Mouse (Mus musculus) right cerebral cortex, adult 2 months (tissue): Measurements from ENCODE around the gene Itpr1.

ENCODE experiments used
- DNase-seq, 2 experiments: peaks; one replicate each; pipeline ENCODE4 v3.0.0; 2021 to 2022; ENCODE audit warnings: low spot score in 2 of 2

Gene Itpr1

DNA sequence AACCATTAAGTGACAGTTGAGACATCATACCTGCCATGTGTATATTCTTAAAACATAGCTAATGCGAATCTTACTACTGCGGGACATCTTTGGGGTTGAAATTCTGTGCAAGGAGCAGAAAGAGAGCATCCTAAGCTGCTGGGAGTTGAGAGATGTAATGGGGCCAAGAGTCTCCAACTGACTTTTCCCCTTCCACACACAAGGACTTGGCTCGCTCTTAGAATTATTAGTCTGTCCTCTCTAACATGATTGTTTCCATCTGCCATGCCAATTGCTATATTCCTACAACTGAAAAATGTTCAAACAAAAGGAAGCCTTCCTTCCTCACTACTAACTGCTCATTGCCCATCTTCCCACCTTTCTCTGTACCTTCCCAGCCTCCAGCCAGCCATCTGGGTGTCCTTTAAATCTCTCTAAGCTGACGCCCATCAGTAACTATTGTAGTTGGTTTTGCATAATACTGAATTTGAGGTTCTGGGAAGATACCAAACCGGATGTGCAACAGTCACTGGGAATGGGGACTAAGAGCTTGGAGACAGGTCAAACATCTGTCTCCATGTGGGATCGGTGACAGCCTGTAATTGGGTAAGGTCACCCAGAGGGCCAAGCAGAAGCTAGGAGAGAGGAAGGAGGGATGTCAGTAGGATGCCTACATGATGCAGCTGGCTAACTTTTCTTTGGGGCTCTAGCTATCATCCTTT, 177.9 kb downstream of the Itpr1 start:
- no peak for DNase-seq

- DNase-seq: no peak
These were observed 180.2 kb downstream of the Itpr1 start for GRCm38 (mm10) chr6:108393131-108393530.

- DNase-seq: no peak
These were observed 185.1 kb downstream of the Itpr1 start for GRCm38 (mm10) chr6:108397956-108398355.

DNA sequence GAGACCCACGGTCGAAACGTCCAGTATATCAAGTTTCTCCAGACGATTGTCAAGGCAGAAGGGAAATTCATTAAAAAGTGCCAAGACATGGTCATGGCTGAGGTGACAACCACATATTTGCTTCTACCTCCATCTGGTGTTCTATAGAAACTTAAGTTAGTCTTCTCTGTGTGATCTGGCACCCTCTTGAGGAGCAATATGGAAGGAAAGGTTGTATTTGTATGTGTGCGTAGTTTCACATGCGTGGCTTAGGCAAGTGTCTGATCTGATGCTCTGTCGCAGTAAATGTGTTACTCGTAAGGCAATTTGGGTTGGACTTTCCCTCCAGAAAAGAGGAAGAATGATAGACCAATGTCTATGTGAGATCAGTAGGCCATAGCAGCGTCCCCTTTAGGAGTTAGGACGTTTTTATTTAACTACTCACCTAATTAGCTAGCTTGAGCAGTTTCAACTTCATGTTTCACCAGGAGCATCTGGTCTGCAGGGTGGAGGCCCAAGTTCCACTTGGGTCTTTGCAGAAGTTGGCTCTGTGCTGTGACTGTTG, 188.6 kb downstream of the Itpr1 start:
- DNase-seq: no peak

- DNase-seq: no peak
These were observed 191.8 kb downstream of the Itpr1 start for GRCm38 (mm10) chr6:108404736-108405135.

DNA sequence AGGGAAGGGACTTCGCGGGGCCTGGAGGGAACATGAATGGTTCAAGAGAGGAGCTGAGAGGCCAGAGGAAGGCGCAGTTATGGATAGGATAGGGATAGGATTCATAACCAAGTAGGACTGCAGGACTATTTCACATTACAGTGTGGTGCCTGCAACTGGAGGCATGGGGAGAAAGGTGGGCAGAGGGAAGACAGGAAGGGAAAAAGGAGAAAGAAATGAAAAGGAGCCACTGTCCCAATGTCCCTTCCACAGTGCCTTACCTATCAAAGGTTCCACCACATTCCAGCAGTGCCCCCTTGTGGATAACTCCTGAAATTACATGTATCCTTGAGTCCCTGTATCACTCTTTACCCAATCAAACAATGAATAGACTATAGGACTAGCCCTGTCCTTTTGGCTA, 195.2 kb downstream of the Itpr1 start:
- peak; percentile 33 to 63 for DNase-seq

DNA sequence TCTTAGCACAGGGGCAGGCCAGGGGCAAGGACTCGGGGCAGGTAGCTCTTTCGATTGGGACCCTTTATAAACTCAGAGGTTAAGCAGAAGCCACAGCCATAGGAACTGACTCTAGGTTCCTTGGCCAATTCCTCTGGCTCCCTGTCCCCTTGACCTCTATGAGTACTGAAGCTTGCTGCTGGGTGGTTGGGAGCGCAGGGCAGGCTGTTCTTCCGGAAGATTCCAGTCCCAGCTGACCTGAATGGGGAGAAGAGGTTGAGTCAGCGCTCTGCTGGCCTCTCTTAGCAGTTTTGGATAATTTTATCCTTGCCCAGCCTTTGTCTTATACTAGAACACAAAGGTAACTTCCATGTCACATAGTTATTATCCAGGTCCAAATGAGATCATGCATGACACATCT, 195.8 kb downstream of the Itpr1 start:
- no peak for DNase-seq

GRCm38 (mm10) chr6:108410771-108411170, 197.9 kb downstream of the Itpr1 start:
- no peak for DNase-seq

DNA sequence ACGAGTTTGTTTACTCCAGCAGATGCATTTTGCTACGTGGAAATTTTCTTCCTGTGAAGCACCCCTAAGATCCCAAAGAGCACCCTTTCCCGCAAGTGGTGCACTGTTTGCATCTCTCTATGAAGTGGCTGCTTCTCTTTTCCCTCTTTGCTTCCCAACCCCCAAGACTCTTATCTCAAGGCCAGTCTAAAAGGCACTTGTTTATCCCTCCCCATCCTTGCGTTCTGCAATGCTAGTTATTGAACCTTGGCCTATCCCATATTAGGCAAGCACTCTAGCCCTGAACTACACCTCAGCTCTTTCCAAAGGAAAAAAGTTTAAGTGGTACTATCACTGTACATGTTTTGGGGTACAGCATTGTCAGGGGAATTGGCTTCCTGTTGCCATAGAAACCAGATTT, 198.3 kb downstream of the Itpr1 start:
- DNase-seq: no peak

GRCm38 (mm10) chr6:108413006-108413405, 200.1 kb downstream of the Itpr1 start:
- DNase-seq: no peak

- DNase-seq: no peak
These were observed 200.7 kb downstream of the Itpr1 start for GRCm38 (mm10) chr6:108413593-108413992.

DNA sequence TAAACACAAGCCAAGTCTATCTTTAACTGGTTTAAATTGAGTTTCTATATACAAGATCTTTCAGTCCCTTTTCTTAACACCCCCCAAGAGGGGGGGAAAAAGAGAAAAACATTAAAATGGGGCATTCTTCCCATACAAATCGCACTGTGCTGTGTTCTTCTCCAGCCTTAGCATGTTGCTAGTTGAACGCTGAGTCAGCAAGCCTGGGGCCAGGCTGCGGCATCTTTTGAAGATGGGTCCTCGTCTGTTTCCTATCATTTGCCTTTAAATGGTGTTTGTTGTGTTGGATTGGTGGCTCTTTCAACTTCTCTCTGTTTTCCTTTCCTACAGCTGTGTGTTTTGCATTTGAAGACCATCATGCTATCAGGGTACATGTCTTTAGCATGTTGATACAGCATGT, 203.0 kb downstream of the Itpr1 start:
- no peak for DNase-seq

GRCm38 (mm10) chr6:108417508-108417907, 204.6 kb downstream of the Itpr1 start:
- DNase-seq: peak; percentile 72 to 74

GRCm38 (mm10) chr6:108418218-108418617, 205.3 kb downstream of the Itpr1 start:
- no peak for DNase-seq

DNA sequence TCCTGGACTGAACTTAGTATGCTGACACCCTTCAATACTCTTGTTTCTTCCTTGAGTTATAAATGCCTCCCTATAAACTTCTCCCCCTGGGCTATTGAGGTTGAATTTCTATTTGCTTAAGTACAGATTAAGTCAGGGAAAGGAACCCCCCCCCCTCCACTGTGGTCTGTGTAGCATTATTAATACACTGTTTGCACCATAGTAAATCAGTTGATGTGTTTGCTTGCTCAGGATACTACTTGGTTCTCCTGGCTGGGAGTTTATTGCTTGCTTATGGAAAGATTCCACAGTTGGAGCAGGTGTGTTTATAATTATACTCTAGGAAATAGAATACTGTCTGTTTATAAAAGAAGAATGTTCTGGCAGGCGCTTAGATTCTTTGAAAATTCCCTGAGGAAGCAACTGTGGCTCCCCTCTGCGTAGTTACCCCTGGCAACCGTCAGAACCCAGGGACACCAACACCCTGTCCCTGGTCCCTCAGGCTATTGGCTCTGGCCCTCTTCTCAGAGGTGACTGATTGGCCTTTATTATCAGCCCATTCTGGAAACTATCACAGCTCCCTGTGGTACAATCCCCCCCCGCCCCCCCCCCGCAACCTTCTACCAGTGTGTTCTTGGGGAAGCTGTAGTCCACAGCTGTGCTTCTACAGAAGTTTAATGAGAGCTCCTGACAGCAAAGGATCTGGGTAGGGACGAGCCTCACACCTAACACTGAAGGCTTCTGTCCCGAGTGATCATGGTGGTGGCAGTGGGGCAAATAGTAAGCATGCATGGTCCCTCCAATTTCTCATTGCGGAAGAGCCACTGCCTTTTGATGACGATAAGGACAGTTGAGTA, 212.1 kb downstream of the Itpr1 start:
- no peak for DNase-seq

GRCm38 (mm10) chr6:108426789-108427188, 213.9 kb downstream of the Itpr1 start:
- peak; percentile 94 for DNase-seq

GRCm38 (mm10) chr6:108428383-108428782, 215.5 kb downstream of the Itpr1 start:
- DNase-seq: no peak

- no peak for DNase-seq
These were observed 217.1 kb downstream of the Itpr1 start for GRCm38 (mm10) chr6:108429950-108430349.

- no peak for DNase-seq
These were observed 218.3 kb downstream of the Itpr1 start for GRCm38 (mm10) chr6:108431193-108431592.

DNA sequence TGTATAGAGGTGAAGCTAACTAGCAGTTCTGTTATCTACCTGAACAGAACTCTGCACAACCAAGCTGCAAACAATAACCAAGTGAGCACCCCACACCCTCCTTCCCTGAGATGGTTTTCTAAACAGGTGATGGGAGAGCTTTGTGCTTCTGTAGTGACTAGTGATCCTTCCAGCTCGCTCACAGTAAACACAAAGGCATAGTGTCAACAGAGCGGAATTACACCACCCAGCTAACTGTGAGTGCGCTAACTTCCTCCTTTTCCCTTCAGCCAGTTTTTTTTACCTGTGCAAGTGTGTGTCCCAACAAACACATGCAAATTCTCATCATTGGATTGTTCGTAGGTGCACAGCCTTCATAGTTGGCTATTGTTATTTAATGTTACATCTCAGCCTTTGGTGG, 219.9 kb downstream of the Itpr1 start:
- DNase-seq: no peak

DNA sequence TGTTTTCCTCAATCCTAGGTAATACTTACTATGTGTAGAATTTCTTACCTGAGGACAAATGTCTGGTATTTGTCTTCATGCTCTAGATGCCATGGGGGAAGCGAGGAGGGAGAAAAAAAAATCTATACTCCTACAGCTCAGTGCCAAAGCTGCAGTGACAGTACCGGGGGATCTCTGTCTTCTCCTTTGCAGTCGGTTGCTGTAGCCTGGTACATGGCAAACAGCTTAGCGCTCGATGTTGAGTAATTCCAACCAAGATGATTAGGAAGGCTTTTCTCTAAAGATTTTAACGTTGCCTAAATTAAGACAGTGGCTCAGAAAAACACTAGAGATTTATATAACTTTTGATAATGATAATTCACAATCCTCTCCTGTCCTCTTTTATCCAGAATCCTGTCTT, 221.9 kb downstream of the Itpr1 start:
- no peak for DNase-seq

DNA sequence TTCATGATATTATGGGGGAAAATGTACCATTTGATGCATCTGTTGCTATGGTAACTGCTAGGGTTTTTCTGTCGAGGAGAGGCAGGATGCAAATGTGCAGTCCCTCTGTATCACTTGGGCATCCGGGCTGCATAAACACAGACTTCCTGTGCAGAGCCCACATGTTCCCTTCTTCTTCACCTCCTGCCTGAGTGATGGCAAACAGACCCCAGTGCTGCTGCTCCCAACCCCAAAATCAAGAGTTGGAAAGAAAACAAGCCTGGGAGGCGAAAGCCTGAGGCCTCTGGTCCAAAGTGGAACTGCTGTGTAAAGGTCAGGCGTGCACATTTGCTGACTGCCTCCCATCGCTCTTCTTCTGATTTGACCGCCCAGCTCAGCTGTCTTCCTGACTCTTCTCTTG, 222.6 kb downstream of the Itpr1 start:
- DNase-seq: peak in 1 of 2 experiments; percentile 53

DNA sequence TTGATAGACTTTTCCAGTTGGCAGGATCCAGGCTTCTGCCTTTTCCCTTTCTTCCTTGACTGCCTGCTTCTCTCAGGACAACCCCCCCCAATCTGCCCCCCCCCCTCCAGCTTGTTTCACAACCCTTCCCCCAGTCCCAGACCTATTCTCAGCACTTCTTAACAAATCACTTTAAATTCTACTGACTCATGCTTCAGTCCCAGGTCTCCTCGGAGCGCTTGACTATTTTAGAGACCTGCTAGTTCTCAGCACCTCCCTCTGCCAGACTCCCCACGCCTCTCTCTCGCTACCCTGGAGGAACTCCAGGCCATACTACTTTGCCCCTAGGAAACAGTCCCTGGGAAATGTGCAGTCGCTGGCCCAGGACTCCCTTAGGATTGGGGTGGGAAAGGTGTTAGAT, 223.7 kb downstream of the Itpr1 start:
- DNase-seq: peak in 1 of 2 experiments; percentile 41
